Mouse (Mus musculus): ENCODE measurements around the gene Rnf115.

The Rnf115 gene

DNA sequence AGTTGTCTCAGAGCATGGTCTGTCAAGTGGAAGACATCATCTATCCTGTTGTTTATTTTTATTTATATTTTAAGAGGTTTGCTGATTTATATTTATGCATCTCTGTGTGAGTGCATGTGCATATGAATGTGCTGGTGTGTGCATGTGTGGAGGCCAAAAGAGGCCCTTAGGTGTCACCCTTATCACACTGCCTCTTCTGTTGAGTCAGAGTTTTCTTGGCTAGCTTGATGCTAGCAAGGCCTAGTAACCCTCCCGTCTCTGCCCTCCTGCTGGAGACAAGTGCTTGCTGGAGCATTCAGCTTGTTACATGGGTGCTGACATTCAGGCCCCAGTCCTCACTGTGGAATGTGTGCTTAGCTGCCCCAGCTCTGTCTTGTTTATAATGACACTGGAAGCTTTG is 45.5 kb downstream of the Rnf115 start:
- DNase-seq (ENCODE audit: low read depth, low spot score) = peak; percentile 52

DNA sequence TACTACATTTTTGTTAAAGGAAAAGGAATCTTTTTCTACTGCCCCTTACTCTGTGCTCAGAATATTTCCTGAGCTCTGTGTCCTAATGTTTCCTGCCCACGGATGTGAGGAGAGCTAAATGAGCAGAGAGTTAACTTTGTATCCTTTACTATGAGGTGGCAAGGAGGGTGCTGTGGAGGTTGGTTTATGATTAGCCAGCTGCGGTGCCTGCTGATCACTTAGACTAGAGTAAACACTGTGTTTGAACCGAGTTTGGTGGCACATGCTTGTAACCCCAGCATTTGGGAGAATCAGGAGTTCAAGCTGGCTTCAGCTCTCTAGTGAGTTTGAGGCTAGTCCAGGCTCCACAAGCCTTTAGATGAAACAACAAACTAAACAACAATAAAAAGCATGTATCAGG is 49.7 kb downstream of the Rnf115 start:
- no peak for DNase-seq (ENCODE audit: low read depth, low spot score)

DNA sequence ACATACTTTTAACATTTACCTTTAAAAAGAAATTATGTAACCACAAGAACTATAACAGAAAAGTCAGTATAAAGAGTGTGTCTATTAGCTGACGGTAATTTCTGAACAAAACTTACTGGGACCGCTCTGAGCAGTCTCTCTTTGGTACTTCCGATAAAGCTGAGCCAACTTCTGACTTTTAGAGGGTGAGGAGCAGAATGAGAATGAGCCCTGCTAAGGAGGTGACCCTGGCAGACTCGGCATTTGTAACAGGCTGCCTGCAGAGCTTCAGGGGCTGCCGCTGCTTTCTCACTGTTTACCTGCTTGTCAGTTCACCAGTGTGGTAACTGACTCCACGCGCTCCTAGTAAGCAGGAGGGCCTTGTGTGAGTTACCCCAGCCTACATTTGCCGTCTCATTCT is 54.8 kb downstream of the Rnf115 start:
- no peak for DNase-seq (ENCODE audit: low read depth, low spot score)

DNA sequence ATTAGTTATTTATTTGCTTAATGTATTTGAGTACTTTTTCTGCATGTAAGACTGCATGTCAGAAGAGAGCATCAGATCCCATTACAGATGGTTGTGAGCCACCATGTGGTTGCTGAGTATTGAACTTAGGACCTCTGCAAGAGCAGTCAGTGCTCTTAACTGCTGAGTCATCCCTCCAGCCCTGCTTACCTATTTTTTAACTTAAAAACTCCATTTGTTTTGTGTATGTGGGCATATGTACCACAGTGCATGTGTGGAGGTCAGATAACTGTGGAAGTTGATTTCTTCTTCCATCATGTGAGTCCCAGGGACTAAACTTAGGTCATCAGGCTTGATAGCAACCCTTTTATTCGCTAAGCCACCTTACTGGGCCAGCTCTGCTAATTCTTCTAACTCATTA is 60.3 kb downstream of the Rnf115 start:
- peak; percentile 44 for DNase-seq (ENCODE audit: low read depth, low spot score)

DNA sequence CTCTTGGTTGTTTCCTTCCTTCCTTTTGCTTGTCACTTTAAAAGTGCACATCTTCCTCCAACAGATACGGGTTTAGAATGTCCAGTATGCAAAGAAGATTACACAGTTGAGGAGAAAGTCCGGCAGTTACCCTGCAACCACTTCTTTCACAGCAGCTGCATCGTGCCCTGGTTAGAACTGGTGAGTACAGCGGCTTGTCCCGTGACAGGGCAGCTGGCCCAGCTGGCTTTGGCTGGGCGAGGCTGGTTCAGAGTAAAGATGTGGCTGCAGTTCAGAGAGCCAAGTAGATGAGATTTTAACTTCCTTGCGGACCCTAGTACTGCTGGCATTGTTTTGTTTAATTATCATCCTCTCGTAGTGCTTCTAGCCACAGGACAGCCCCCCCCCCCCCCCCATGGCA is 61.0 kb downstream of the Rnf115 start:
- no peak for DNase-seq (ENCODE audit: low read depth, low spot score)

DNA sequence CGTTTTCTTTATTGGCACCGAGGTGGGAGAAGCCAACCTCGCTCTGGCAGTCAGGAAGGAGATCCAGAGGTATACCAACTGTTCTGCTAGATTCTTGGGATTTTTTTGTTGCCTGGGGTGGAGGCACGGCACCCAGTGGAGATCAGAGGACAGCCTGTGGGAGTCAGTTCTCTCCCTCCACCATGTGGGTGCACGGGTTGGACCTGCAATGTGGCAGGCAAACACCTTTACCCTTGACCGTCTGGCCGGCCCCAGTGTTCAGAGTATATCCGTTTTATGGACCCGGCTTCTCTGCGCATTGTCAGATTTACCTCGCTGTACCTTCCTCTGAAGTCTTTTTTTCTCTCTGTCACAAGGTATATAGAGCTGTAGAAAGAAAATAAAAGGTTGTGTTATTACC is 72.8 kb downstream of the Rnf115 start:
- DNase-seq (ENCODE audit: low read depth, low spot score) = no peak

DNA sequence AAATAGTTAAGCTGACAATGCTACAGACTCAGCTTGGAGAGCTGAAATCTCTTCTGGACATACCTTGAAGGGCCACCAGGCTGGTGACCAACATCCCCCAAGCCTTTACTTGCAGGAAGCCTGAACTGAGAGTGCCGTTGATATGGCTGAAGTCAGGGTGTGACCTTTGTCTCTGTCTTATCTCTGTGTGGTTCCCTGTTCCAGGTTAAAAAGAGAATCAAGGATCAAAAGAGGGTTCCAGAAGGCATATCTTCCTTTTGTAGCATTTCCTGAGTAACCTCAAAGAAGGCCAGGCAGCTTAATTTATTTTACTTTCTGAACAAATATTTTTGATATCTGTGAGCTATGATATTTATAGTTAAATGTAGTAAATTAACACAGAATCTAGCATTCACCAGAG is 74.8 kb downstream of the Rnf115 start:
- DNase-seq (ENCODE audit: low read depth, low spot score) = no peak

DNA sequence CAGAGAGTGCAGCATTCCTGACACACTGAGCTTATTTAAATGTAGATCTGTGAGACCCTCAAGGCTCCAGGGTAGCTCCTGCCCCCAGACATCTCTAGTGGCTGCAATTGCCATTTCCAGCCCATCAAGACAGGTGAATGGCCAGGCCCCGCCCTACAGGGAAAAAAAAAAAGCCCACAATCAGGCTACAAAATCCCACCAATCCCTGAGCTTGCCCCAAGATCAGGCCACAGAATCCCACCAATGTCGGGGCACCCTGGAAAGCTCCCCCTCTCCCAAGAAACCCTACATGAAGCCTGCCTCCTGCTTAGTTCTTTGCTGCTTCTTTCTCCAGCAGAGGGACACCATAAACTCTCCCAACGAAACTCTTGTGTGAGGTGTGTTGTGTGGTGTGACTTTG is 80.7 kb downstream of the Rnf115 start:
- no peak for DNase-seq (ENCODE audit: low read depth, low spot score)

DNA sequence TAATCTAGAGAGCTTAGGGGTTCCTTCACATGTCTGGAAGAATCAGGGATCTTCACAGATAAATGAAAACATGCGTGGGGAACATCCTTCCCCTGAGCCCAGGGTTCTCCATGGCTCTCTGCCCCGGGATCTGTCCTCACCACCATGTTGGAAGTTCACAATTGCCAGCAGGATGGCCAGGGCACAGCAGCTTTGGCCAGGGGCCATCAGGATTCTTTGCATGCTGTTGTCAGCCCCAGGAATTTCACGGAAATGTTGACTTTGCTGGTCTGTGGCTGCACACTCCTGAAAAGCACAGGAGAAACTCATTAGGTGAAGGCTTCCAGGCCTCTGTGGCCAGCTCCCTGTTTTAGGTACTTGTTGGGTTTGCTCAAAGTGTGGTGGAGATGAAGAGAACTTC is 81.2 kb downstream of the Rnf115 start:
- DNase-seq (ENCODE audit: low read depth, low spot score) = peak; percentile 53

DNA sequence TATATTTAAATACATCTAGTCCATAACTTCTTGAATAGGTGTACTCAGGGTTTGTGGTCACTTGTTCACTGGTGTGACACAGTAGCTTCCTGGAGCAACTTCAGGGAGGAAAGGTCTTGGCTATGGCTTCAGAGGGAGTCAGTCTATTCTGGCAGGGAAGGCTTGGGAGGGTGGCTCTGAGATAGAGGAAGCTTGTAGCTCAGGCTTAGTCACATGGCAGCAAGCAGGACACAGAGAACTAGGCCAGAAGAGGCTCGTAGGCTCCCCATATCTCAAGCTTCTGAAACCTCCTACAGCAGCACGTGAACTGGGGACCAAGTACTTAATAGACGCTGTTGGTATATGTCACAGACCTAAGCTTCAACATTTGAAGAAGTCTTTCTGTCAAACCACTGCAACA is 83.8 kb downstream of the Rnf115 start:
- DNase-seq (ENCODE audit: low read depth, low spot score) = no peak

DNA sequence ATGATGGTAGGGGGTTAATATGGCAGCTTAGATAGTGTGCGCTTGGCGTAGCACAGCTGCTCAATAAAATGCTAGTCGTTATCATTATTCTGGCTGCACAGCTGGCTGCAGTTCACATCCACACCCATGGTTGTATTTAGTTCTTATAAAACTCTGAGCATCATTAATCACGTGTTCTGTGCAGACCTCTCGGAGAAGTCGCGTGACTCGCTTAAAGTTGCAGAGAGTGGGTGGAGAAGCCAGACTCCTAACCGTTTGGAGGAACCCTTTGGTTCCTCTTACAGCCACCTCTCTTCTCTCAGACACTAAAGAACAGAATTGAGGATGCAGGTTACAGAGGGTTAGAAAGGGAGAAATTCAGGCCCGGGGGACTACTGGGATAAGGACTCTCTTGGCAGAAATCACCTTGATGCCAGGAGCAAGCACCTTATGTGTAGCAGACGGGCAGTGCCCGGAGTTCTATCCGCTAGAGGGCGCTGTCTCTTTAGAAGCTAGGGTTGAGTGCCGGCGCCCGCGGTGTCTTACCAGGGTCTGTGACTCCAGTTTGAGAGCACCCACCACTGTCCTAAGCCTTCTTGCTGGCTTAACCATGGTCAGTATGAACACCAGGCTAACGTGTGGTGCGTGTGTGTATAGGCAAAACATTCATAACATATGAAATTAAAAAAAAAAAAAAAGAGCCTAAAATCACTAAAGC is 85.1 kb downstream of the Rnf115 start:
- DNase-seq (ENCODE audit: low read depth, low spot score) = peak; percentile 37

DNA sequence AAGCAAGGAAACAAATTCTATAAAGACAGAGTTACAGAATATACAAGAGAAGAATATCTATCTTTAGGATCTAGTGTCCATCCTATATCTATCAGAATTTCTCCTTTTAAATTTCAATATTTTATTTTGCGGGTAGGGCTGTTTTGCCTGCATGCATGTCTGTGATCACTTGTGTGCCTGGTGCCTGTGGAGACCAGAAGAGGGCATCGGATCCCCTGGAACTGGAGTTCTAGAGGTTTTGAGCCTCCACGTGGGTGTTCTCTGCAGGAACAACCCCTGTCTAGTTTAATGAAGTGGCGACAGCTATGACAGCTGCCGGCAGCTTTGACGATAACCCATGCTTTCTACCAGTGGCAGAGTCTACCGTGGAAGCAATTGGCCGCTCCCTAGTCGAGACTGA is 85.6 kb downstream of the Rnf115 start:
- peak; percentile 49 for DNase-seq (ENCODE audit: low read depth, low spot score)

DNA sequence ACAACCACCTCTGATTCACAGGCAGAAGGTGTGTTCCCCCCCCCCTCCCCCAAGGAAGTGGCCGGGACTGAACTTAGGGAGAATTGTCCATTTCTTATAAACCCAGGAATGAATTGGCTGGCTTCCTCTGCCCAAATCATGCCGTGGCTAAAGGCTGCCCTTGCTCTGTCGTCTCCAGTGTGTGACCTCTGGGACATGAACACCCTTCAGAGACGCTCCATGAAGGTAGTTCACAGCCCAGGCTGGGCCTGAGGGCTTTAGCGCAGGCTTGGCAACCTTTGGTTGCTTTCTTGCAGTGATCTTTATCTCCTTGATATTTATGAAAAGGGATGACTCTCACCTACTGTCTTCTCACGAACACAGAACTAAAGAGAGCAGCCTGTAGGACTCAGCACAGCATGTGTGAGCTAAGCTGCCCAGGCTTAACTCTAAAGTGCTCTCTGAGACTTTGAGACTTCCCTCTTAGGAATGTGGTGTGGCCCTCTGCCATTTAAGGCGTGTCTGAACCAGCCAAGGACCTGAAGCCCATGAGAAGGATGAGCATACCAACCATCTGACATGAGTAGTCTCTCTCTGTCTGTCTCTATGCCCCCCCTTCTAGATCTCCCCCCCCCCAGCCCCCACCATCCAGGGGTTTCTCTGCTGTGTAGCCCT is 86.3 kb downstream of the Rnf115 start:
- DNase-seq (ENCODE audit: low read depth, low spot score) = peak; percentile 86

DNA sequence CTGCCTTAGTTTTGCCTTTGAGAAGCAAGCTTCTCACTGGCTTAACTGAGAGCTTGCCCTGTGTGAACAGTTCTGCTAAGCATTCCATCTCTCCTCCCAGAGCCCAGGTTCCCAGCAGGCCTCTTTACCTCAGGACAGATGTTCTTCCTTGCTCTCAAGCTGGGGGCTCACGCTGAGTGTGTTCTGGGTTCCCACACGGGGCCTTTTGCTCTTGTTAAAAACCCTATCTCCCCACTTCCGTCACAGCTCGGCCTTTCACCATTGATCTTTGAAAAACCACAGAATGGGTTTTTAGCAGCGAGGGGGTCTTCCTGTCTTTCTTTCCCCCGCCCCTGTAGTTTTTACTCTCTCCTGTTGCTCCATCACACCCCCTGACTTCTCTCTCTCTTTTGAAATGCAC is 86.9 kb downstream of the Rnf115 start:
- DNase-seq (ENCODE audit: low read depth, low spot score) = no peak

DNA sequence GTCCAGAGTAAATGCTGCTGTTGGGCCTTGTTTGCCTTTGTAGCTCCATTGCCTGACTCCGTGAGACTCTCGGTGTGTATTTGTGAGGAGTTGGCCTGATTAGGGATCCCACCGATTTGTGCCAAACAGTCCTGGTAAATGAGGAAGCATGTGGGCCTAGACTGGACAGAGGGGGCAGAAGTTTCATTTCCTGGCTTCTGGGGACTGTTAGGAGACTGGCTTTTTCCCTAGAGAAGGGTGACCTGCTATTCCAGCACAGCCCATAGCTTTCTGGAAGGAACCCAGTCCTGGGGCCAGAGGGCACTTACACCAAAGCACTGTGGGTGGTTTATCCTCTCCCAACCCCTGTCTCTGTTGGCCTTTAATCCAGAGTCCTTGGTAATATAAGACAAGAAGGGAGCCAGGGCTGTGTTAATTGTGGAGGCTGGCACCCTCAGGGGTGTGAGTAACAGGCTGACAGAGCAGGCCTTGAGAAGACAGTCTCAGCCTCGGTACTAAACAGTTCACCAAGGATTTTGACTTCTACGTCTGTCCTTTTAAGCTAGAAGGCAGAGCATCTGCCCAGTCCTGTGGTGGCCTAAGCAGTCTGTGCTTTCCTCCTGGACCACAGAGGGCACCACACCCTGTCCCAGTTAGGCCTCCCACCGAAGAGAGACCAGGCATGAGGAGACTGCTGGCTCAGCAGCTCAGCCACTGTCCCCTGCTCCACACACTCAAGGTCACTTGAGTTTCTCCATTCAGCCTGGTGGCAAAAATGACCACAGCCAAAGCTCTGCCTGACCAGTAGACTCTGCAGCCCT is 92.9 kb downstream of the Rnf115 start:
- no peak for DNase-seq (ENCODE audit: low read depth, low spot score)

DNA sequence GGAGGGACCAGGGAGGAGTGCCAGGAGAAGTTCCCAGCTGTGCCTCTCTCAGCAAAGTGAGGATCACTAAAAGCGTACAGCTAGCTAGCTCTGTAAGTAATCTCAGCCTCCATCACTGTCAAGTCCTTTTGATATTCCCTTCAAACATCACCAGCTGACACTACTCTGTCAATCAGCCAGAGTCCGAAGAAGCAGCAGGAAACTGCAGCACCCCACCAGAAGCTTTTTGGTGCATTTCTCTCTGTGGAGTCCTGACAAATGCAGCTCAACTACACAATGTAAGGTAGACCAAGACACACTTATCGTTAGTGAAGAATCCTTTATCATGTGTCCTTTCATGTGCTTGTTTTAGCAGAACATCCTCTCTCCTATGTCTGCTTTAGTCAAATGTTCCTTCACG is 94.1 kb downstream of the Rnf115 start:
- no peak for DNase-seq (ENCODE audit: low read depth, low spot score)

DNA sequence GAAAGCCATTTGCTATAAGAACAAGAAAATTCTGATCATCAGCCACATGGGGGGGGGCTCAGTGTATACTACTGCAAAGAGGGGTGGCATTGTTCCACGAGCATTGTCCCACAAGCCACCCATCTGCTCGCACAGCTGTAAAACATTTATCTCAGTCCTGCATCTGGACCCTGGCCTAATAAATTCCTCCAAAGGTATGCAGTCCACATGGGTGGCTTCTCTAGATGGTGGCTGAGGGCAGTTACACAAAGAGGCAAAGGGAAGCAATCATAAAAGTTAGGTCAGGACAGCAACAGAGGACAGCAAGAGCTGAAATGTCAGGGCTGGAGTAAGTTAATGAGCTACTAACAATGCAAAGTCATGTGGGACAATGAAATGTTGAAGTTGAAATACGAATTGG is 96.2 kb downstream of the Rnf115 start:
- DNase-seq (ENCODE audit: low read depth, low spot score) = no peak

DNA sequence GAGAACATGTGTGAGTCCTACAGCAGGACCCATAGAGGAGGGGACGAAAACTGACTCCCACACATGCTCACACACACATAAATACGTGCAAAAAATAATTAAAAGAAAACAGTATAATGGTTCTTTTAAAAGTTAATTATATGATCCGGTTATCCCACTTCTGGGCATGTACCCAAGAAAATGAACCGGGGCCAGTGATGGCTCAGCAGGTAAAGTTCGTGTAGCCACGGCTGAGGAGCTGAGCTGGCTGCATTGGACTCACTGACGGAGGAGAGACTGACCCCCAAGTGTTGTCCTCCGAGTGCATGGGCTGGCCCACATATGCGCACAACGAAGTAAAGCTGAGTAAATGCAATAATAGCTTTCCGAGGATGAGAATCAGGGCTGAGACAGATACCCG is 97.2 kb downstream of the Rnf115 start:
- no peak for DNase-seq (ENCODE audit: low read depth, low spot score)

DNA sequence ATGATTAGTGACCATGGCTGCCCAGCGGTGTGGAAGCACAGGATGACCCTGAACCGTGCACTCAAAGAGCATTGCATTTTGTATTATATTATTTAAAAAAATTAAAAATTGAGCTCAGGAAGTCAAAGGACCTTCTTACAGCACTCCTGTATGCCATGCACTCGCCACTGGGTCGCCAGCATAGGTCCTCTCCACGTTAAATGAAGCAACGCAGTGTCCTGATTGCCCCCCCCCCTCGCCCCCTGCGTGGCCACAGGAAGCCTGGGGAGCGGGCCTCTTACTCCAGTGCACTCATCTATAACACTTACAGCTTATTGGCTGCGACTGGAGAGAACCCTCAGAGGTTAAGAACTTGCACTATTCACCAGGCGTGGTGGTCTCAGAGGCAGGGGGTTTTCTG is 97.8 kb downstream of the Rnf115 start:
- DNase-seq (ENCODE audit: low read depth, low spot score) = no peak

DNA sequence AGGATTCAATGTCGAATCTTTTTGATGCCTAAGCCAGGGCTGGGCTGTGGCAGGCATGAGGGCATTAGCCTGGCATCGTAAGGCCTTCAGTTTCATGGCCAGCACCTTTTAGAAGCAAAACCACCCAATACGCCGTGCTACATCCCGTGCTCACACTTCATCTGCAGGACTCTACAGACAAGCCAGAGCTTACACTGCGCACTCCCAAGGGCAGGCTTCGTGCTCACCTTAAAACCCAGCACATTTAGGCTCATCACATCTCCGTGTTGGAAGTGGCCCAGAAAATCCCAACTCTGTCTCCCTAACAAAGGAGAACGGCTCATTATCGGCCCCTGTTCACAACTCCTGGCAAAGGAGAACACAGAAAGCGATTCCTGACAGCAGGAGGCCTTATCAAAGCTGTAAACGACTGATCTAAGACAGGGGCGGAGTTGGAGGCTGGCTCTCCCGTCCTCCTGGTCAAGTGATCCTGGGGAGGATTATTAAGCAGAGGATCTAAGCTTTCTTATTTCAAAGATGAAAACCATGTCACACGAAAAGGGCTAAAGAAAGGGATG is 100.9 kb downstream of the Rnf115 start:
- DNase-seq (ENCODE audit: low read depth, low spot score) = no peak

DNA sequence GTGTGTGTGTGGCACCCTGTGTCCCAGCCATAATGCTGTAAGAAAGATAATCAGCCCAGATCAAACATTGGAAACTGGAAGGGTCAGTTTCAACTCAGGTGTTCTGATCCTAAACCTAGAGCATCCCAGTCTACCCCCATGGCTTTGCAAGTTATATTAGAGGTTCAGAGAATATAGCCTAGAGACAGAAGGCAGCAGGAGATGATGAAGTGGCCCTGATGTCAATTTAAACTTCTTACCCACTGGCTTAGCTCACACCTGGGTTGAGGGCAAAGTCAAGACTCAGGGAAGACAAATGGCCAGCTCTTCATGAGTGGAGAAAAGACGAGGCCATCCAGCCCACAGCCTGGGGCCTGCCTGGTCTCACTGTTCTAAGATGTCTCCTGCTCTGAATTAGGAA is 101.5 kb downstream of the Rnf115 start, which contains the start of the genes Pdzk1 and Cd160:
Pdzk1 (plus strand) TSS at position 301 of the 400 bp plus-strand sequence.
Cd160 (minus strand) TSS at position 368 of the 400 bp plus-strand sequence.
- no peak for DNase-seq (ENCODE audit: low read depth, low spot score)

DNA sequence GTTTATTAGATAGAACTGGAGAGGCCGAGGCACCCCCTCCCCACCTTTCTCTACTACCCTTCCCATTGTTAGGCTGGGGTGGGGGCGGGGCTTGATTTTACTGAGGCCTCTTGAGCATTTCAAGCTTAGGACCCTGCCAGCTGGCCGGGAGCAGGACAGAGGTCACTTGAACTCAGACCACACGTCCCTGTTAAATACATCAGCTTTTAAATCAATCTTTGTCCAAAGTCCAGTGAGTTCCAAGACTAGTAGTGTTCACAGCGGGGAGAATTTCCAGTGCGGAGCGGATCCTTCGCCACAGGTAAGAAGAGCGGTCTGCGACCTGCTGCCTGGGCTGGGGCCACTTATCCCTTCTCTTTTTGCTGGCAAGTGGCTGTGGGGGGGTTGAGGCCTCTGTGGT is 102.4 kb downstream of the Rnf115 start:
- no peak for DNase-seq (ENCODE audit: low read depth, low spot score)

All from 3T3-L1 (cell line).